Mouse (Mus musculus) heart, embryonic 14.5 days (tissue): ENCODE data around the gene Defb43. TPM values are rescaled to one million over a fixed set of nuclear protein-coding genes. Genes with fewer than 3 reads are reported as not detected.

ENCODE experiments used
- ATAC-seq: fragments of 200-750 bp; cut with Nextera tagmentation; 2 replicates; pipeline ENCODE4 v1.8.0; 2017; ENCODE audit warnings: low read depth, moderate TSS enrichment; ENCODE audit not compliant: insufficient number of reproducible peaks, insufficient read depth, low FRiP score
- H3K27ac ChIP-seq, 2 experiments: fragments of 200-500 bp in 1 of 2; fragments of 300-500 bp in 1 of 2; sonication (generic) in 1 of 2; replicated peaks in 1 of 2; 2 replicates each; pipeline ENCODE4 v1.5.1; 2012 to 2014; ENCODE audit warnings: low read depth in 2 of 2, low read length in 2 of 2, control low read depth in 1 of 2, mild to moderate bottlenecking in 1 of 2, mixed read lengths in 1 of 2; ENCODE audit not compliant: control insufficient read depth in 1 of 2, insufficient read depth in 1 of 2
- H3K27me3 ChIP-seq: fragments of 300-500 bp; sonication (generic); 2 replicates; pipeline ENCODE4 v1.6.1; 2014; ENCODE audit warnings: mild to moderate bottlenecking, low read length, control low read depth; ENCODE audit not compliant: control insufficient read depth, insufficient read depth
- H3K36me3 ChIP-seq: fragments of 300-500 bp; sonication (generic); 2 replicates; pipeline ENCODE4 v1.6.1; 2014; ENCODE audit warnings: mild to moderate bottlenecking, control low read depth, low read length, mixed read lengths; ENCODE audit not compliant: control insufficient read depth, insufficient read depth
- H3K4me1 ChIP-seq, 2 experiments: fragments of 200-500 bp in 1 of 2; fragments of 300-500 bp in 1 of 2; sonication (generic) in 1 of 2; 2 replicates each; pipeline ENCODE4 v1.6.1; 2012 to 2014; ENCODE audit warnings: low read length in 2 of 2, control low read depth in 1 of 2, mixed read lengths in 1 of 2; ENCODE audit not compliant: control insufficient read depth in 2 of 2, insufficient read depth in 2 of 2
- H3K4me2 ChIP-seq: fragments of 300-500 bp; sonication (generic); 2 replicates; pipeline ENCODE4 v1.6.1; 2014; ENCODE audit warnings: mild to moderate bottlenecking, low read length
- H3K4me3 ChIP-seq, 2 experiments: fragments of 200-500 bp in 1 of 2; fragments of 300-500 bp in 1 of 2; sonication (generic) in 1 of 2; 2 replicates each; pipeline ENCODE4 v1.5.1; 2012 to 2014; ENCODE audit warnings: low read length in 2 of 2, mild to moderate bottlenecking in 2 of 2, control low read depth in 1 of 2, low read depth in 1 of 2, moderate library complexity in 1 of 2; ENCODE audit not compliant: control insufficient read depth in 1 of 2, insufficient read depth in 1 of 2
- H3K9ac ChIP-seq: fragments of 300-500 bp; sonication (generic); 2 replicates; pipeline ENCODE4 v1.6.1; 2014; ENCODE audit warnings: mild to moderate bottlenecking, low read length
- H3K9me3 ChIP-seq: fragments of 300-500 bp; sonication (generic); 2 replicates; pipeline ENCODE4 v1.6.1; 2016; ENCODE audit warnings: low read length, control low read depth; ENCODE audit not compliant: control insufficient read depth
- WGBS: fragments of 180-500 bp; shearing (Covaris S2); extraction: QIAGEN DNeasy Blood & Tissue Kit; methylation state at CpG from one replicate; pipeline ENCODE4 v1.1.7; 2014; 5-methylcytosine and 5-hydroxymethylcytosine counted together
- polyA plus RNA-seq: library from polyadenylated mRNA; unstranded; fragments of >200 nt; fragmentation: Nextera tagmentation; extraction: Ambion mirVana; gene quantifications from 2 replicates; pipeline ENCODE4 v1.2.1, GENCODE M21; 2014

The Defb43 gene
- polyA plus RNA-seq, 1 experiment from 2014 or later = not detected

GRCm38 (mm10) chr14:63065391-63065790 is 53.8 kb downstream of the Defb43 start:
- ATAC-seq = no peak
- no peak overlapping the region for H3K4me2 ChIP-seq

DNA sequence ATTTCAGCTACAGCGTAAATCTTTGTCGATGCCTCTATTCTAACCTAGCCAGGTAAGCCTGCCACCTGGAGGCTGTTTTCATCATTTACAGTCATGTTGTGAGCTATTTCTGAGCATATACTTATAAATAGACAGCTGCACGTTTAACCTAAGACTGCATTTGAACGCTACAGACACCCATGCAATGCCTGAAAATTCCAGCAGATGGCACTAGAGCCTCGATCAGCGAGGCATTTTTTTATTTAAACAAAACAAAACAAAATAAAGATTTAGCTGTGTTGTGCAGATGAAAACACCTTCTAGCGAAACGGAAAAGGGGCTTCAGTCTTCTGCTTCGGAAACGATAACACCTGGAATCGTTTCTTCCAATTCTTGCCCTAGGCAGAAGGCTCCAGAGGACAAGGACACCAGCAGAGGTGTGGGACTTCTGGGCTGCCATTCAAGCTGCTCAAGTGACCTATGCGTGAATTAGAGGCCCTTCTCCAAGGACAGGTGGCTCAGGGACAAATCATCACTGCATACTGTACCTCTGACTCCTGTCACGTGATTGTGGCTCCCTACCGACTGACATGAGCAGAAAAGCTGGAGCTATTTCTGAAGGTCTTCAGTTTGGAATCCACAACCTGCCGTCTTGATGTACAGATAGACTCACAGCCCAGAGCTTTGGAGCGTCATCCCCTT is 55.2 kb downstream of the Defb43 start:
- 7% methylated on average over 16 of the region's 16 CpGs for WGBS
- H3K36me3 ChIP-seq = no peaks in the 10 kb centered on the region
- no peaks in the 10 kb centered on the region for H3K27me3 ChIP-seq
- H3K4me2 ChIP-seq = peak overlapping the region; percentile 53
- peak overlapping the region; percentile 54 for H3K9ac ChIP-seq
- peak overlapping the region; percentile 1 to 12; a peak in 1 of 4 replicates for H3K4me3 ChIP-seq
- H3K9me3 ChIP-seq = peaks cover 3% of the 10 kb centered on the region; the same call in 1 of the 2 replicates
- H3K4me1 ChIP-seq = peaks cover 33 to 60% of the 10 kb centered on the region in 2 experiments
- peak; percentile 10; the same call in 1 of the 2 replicates for ATAC-seq
- peak overlapping the region; percentile 91 to 94 for H3K27ac ChIP-seq

More at GRCm38 (mm10) chr14:63065391-63065790, 53.8 kb downstream of the Defb43 start:
- no peak overlapping the region for H3K4me3 ChIP-seq
- WGBS = 80% methylated on average over 5 of the region's 5 CpGs
- H3K36me3 ChIP-seq = no peaks in the 10 kb centered on the region
- peaks cover 3% of the 10 kb centered on the region; the same call in 1 of the 2 replicates for H3K9me3 ChIP-seq
- peaks cover 45 to 70% of the 10 kb centered on the region in 2 experiments for H3K4me1 ChIP-seq
- H3K27me3 ChIP-seq = no peaks in the 10 kb centered on the region
- H3K27ac ChIP-seq = no peak overlapping the region
- H3K9ac ChIP-seq = no peak overlapping the region

Other genes starting within 250 kb of the Defb43 start
- gene Wdfy2, start 174.1 kb upstream of the Defb43 start, polyA plus RNA-seq = 6.2 TPM in 2 replicates
- gene Defb48, start 27.3 kb upstream of the Defb43 start, polyA plus RNA-seq = not detected in 2 replicates
- not detected in 2 replicates for gene Defb47, start 13.7 kb upstream of the Defb43 start, polyA plus RNA-seq
- gene Defb42, start 35.2 kb downstream of the Defb43 start, polyA plus RNA-seq = 2.2 and 2.6 TPM in 2 replicates
- not detected in 2 replicates for gene Defb30, start 38.2 kb downstream of the Defb43 start, polyA plus RNA-seq